Mouse (Mus musculus) thymus, adult 2 months (tissue): Measurements from ENCODE around the gene Asic1.

Experiments
- CTCF ChIP-seq: fragments of 200-500 bp; IDR thresholded peaks from 2 replicates; pipeline ENCODE4 v1.5.1; 2012; ENCODE audit warnings: mild to moderate bottlenecking, control low read depth, low read length, moderate library complexity, borderline replicate concordance; ENCODE audit not compliant: control insufficient read depth, poor library complexity, insufficient read depth; ENCODE audit errors: extremely low read depth
- POLR2A ChIP-seq: fragments of 200-500 bp; IDR thresholded peaks from 2 replicates; pipeline ENCODE4 v1.6.1; 2012; ENCODE audit warnings: mild to moderate bottlenecking, low read length, control low read depth, moderate library complexity; ENCODE audit not compliant: control insufficient read depth, poor library complexity, insufficient read depth; ENCODE audit errors: extremely low read depth

- TF ChIP-seq POLR2A (no peak), CTCF (no peak)
Measured at GRCm38 (mm10) chr15:99721921-99722743, 52.0 kb downstream of the Asic1 start.
